17 mouse cellular contexts compared by ENCODE assay signal in the genomic region with DNA sequence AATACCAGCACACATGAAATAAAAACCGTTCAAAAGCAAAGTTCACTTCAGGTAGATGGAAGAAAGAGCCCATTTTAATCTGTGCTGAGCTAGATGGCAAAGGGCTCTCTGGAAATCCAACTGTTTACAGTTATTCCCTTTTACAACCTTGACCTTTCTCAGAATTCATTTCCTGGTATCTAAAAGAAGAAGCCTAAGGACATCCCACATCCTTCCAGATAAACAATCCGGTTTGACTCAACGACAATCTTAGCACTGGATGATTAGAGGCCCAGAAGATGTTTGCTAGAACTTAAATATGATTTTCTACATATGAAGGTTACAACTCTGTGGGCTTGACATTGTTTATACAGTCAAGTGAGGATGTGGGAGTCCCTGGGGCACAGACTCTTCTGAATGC.
DNase-seq lines count a peak whose midpoint lies in the region; ATAC-seq lines count a peak whose summit lies in the region.
"Had no signal": no experiment of that assay in that cellular context is flagged by ENCODE, and none has a peak within 500 bp of the region (broad histone marks: within the 10 kb centered on the region; RNA-seq: fewer than 3 reads in every experiment).

No protein-coding gene starts in this region.

- H3K4me3 ChIP-seq in heart, embryonic 15.5 days, result no peak overlapping the region
- H3K4me3 ChIP-seq in liver, embryonic 13.5 days (replicated peaks), result no peak overlapping the region
- H3K4me3 ChIP-seq in embryonic facial prominence, embryonic 14.5 days (ENCODE audit: low read depth, low read length), result no peak overlapping the region
- H3K4me3 ChIP-seq in limb, embryonic 12.5 days (replicated peaks), result no peak overlapping the region
- H3K4me3 ChIP-seq: forebrain, embryonic 13.5 days; hindbrain, embryonic 10.5 days; liver, embryonic 15.5 days; midbrain, embryonic 10.5 days; neural tube, embryonic 13.5 days had no signal

- H3K36me3 ChIP-seq in heart, embryonic 15.5 days, result no peaks in the 10 kb centered on the region
- H3K36me3 ChIP-seq in liver, embryonic 13.5 days, result no peaks in the 10 kb centered on the region
- H3K36me3 ChIP-seq in embryonic facial prominence, embryonic 14.5 days (ENCODE audit: control insufficient read depth, insufficient read depth, low read length), result no peaks in the 10 kb centered on the region
- no peaks in the 10 kb centered on the region for H3K36me3 ChIP-seq in limb, embryonic 12.5 days
- H3K36me3 ChIP-seq: hindbrain, embryonic 10.5 days; liver, embryonic 15.5 days; midbrain, embryonic 10.5 days; neural tube, embryonic 13.5 days had no signal

- no peak overlapping the region for H3K9ac ChIP-seq in heart, embryonic 15.5 days
- no peak overlapping the region for H3K9ac ChIP-seq in liver, embryonic 13.5 days
- no peak overlapping the region for H3K9ac ChIP-seq in embryonic facial prominence, embryonic 14.5 days (ENCODE audit: low read depth, low read length)
- no peak overlapping the region for H3K9ac ChIP-seq in limb, embryonic 12.5 days (replicated peaks)
- H3K9ac ChIP-seq: forebrain, embryonic 13.5 days; liver, embryonic 15.5 days; neural tube, embryonic 13.5 days had no signal

- WGBS in heart, embryonic 15.5 days, result 60% methylated on average over 3 of the region's 3 CpGs
- 52% methylated on average over 3 of the region's 3 CpGs for WGBS in liver, embryonic 13.5 days (ENCODE audit: insufficient replicate concordance)
- WGBS in embryonic facial prominence, embryonic 14.5 days, result 71% methylated on average over 3 of the region's 3 CpGs
- WGBS in limb, embryonic 12.5 days, result 81% methylated on average over 3 of the region's 3 CpGs

- DNase-seq in heart, adult 18-20 months, result no peak
- no peak for DNase-seq in liver, embryonic 13.5 days
- no peak for DNase-seq in liver
- DNase-seq in embryonic facial prominence, embryonic 14.5 days (ENCODE audit: low spot score), result no peak
- DNase-seq in right cerebral cortex, postnatal 10 days (ENCODE audit: low spot score in 2 of 2), result no peak
- DNase-seq: cerebellum, postnatal 14 days; heart, adult 11 months; kidney, adult 11 months; thymus, adult 2 months had no signal

- no peaks in the 10 kb centered on the region for H3K9me3 ChIP-seq in heart, embryonic 15.5 days (replicated peaks)
- no peaks in the 10 kb centered on the region for H3K9me3 ChIP-seq in liver, embryonic 13.5 days (replicated peaks)
- no peaks in the 10 kb centered on the region for H3K9me3 ChIP-seq in embryonic facial prominence, embryonic 14.5 days (ENCODE audit: control insufficient read depth, low read length)
- no peaks in the 10 kb centered on the region for H3K9me3 ChIP-seq in limb, embryonic 12.5 days
- H3K9me3 ChIP-seq: forebrain, embryonic 13.5 days; hindbrain, embryonic 10.5 days; liver, embryonic 15.5 days; midbrain, embryonic 10.5 days; neural tube, embryonic 13.5 days had no signal

- no peak overlapping the region for H3K4me2 ChIP-seq in heart, embryonic 15.5 days
- no peak overlapping the region for H3K4me2 ChIP-seq in liver, embryonic 13.5 days
- H3K4me2 ChIP-seq in embryonic facial prominence, embryonic 14.5 days (ENCODE audit: low read depth, low read length), result peak overlapping the region; percentile 6; the same call in 1 of the 2 replicates
- peak overlapping the region; percentile 15; the same call in 1 of the 2 replicates for H3K4me2 ChIP-seq in limb, embryonic 12.5 days
- H3K4me2 ChIP-seq: forebrain, embryonic 13.5 days; liver, embryonic 15.5 days; neural tube, embryonic 13.5 days had no signal

- peaks cover 23% of the 10 kb centered on the region for H3K4me1 ChIP-seq in heart, embryonic 15.5 days (replicated peaks)
- peaks cover 6% of the 10 kb centered on the region; the same call in 1 of the 2 replicates for H3K4me1 ChIP-seq in liver, embryonic 13.5 days (replicated peaks)
- H3K4me1 ChIP-seq in embryonic facial prominence, embryonic 14.5 days (ENCODE audit: control insufficient read depth, insufficient read depth, low read length), result peaks cover 58% of the 10 kb centered on the region
- H3K4me1 ChIP-seq in limb, embryonic 12.5 days (replicated peaks), result peaks cover 60% of the 10 kb centered on the region

- no peak for ATAC-seq in heart, embryonic 15.5 days (replicated peaks; ENCODE audit: insufficient number of reproducible peaks, insufficient read depth, low FRiP score, low read depth)
- ATAC-seq in liver, embryonic 13.5 days (ENCODE audit: low read depth), result no peak
- no peak for ATAC-seq in embryonic facial prominence, embryonic 14.5 days (ENCODE audit: low read depth)
- no peak for ATAC-seq in limb, embryonic 12.5 days (ENCODE audit: insufficient number of reproducible peaks, insufficient read depth, low FRiP score, low TSS enrichment, low read depth)
- ATAC-seq in granulocyte monocyte progenitor cell, adult 5-6 weeks (replicated peaks; ENCODE audit: poor library complexity, severe bottlenecking), result no peak
- ATAC-seq: forebrain, embryonic 13.5 days had no signal

- H3K27ac ChIP-seq in heart, embryonic 15.5 days, result peak overlapping the region; percentile 56; the same call in 1 of the 2 replicates
- 0 out of 2 replicates have a peak overlapping the region, but pooled peaks have one; percentile 23 for H3K27ac ChIP-seq in liver, embryonic 13.5 days
- H3K27ac ChIP-seq in embryonic facial prominence, embryonic 14.5 days (replicated peaks; ENCODE audit: low read depth, low read length), result peak overlapping the region; percentile 71
- H3K27ac ChIP-seq in limb, embryonic 12.5 days, result peak overlapping the region; percentile 90
- H3K27ac ChIP-seq: forebrain, embryonic 13.5 days; hindbrain, embryonic 10.5 days; liver, embryonic 15.5 days; midbrain, embryonic 10.5 days had no signal

- no peaks in the 10 kb centered on the region for H3K27me3 ChIP-seq in heart, embryonic 15.5 days
- H3K27me3 ChIP-seq in liver, embryonic 13.5 days, result no peaks in the 10 kb centered on the region
- no peaks in the 10 kb centered on the region for H3K27me3 ChIP-seq in embryonic facial prominence, embryonic 14.5 days (replicated peaks; ENCODE audit: control insufficient read depth, insufficient read depth, low read length)
- H3K27me3 ChIP-seq in limb, embryonic 12.5 days, result no peaks in the 10 kb centered on the region
- H3K27me3 ChIP-seq: forebrain, embryonic 13.5 days; liver, embryonic 15.5 days; neural tube, embryonic 13.5 days had no signal

Comparison
In these comparisons a context has a peak if more than half of its experiments do, and no peak if none do; other contexts are left out.
1. H3K27ac ChIP-seq: peak in every context shown above with its lines; median percentile 90 in limb, embryonic 12.5 days; 71 in embryonic facial prominence, embryonic 14.5 days; 56 in heart, embryonic 15.5 days; 23 in liver, embryonic 13.5 days.
2. H3K4me2 ChIP-seq: peak in embryonic facial prominence, embryonic 14.5 days (single experiment) and limb, embryonic 12.5 days (single experiment); none in heart, embryonic 15.5 days (single experiment) and liver, embryonic 13.5 days (single experiment).